Mouse (Mus musculus): Measurements from ENCODE around the gene Vmn1r128.
"Not testable (repeated sequence)": the region's sequence is repeated elsewhere in the genome, so short reads cannot be mapped to it uniquely, and the experiment has no call there.

Vmn1r128 gene

DNA sequence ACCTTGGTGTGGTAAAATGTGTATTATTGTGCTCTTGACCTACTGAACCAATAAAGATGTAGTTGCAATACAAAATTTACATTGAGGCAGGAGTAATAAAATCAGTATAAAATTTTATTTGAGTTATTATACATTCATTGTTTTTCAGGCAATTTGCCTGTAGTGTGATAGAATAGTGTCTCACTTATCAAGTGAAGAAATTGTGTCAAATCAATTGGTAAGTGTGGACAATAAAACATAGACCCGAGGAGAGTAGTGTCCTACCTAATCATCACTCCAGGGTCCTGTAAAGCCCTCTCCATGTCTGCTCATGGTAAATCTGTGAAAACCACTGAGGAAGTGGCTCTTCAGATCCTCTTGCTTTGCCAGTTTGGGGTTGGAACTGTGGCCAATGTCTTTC is at the start of gene Vmn1r128:
TSS of gene Vmn1r128 (plus strand) at position 301 of the 400 bp plus-strand sequence.
- not testable (repeated sequence) for DNase-seq (ENCODE audit: extremely low spot score, low spot score)

DNA sequence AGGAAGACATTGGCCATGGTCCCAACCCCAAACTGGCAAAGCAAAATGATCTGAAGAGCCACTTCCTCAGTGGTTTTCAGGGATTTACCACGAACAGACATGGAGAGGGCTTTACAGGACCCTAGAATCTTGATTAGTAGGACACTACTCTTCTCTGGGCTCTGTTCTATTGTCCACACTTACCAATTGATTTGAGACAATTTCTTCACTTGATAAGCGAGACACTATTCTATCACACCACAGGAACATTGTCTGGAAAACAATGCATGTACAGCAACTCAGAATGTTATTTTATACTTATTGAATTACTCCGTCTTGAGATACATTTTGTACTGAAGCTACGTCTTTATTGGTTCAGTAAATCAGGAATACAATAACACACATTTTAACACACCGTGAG is 47.8 kb upstream of the Vmn1r128 start, which contains the start of gene Vmn1r126:
TSS of gene Vmn1r126 (minus strand) at position 101 of the 400 bp plus-strand sequence.
- not testable (repeated sequence) for DNase-seq (ENCODE audit: extremely low spot score, low spot score)

- not testable (repeated sequence) for DNase-seq (ENCODE audit: extremely low spot score, low spot score)
These were observed 29.4 kb upstream of the Vmn1r128 start, which contains the start of gene Vmn1r127 for GRCm38 (mm10) chr7:21319761-21320160. TSS of gene Vmn1r127 (minus strand) at chr7:21319861.

GRCm38 (mm10) chr7:21361191-21361590 is 12.0 kb downstream of the Vmn1r128 start, which contains the start of gene Vmn1r129:
TSS of gene Vmn1r129 (minus strand) at chr7:21361291.
- not testable (repeated sequence) for DNase-seq (ENCODE audit: extremely low spot score, low spot score)

Measured in neural tube, embryonic 10.5 days (tissue).